Mouse (Mus musculus) liver, adult 2 months (tissue): ENCODE measurements at regions not wholly inside any gene's neighbourhood (a gene's known extent, or its start where the extent isn't known, plus 50 kb on each side); places are given as distances from the start of the nearest gene placed in this dataset.

Source experiments
- DNase-seq: peaks from one replicate; pipeline ENCODE4 v3.0.0-alpha.2; 2011; ENCODE audit warnings: low read depth, low spot score; ENCODE audit errors: extremely low read depth
- H3K27ac ChIP-seq: fragments of 200-500 bp; replicated peaks from 2 replicates; pipeline ENCODE4 v1.5.1; 2012; ENCODE audit warnings: low read depth, mild to moderate bottlenecking, control low read depth, inconsistent platforms, low read length; ENCODE audit not compliant: insufficient read depth
- H3K27me3 ChIP-seq: fragments of 200-500 bp; 2 replicates; pipeline ENCODE4 v1.6.1; 2012; ENCODE audit warnings: mild to moderate bottlenecking, moderate library complexity, low read length, inconsistent platforms; ENCODE audit not compliant: control insufficient read depth, insufficient read depth
- H3K36me3 ChIP-seq: fragments of 200-500 bp; 2 replicates; pipeline ENCODE4 v1.6.1; 2012; ENCODE audit warnings: low read length, inconsistent platforms; ENCODE audit not compliant: control insufficient read depth, insufficient read depth
- H3K4me1 ChIP-seq: fragments of 200-500 bp; 2 replicates; pipeline ENCODE4 v1.6.1; 2011; ENCODE audit warnings: low read length; ENCODE audit not compliant: control insufficient read depth, insufficient read depth
- H3K4me3 ChIP-seq: fragments of 200-500 bp; 2 replicates; pipeline ENCODE4 v1.5.1; 2011; ENCODE audit warnings: low read depth, mild to moderate bottlenecking, control low read depth, low read length, moderate library complexity; ENCODE audit not compliant: insufficient read depth
- H3K79me2 ChIP-seq: fragments of 200-500 bp; 2 replicates; pipeline ENCODE4 v1.6.1; 2012; ENCODE audit warnings: inconsistent platforms, mild to moderate bottlenecking, low read length, moderate library complexity; ENCODE audit not compliant: control insufficient read depth, insufficient read depth
- H3K9ac ChIP-seq: fragments of 200-500 bp; 2 replicates; pipeline ENCODE4 v1.6.1; 2012; ENCODE audit warnings: low read depth, mild to moderate bottlenecking, control low read depth, inconsistent platforms, low read length
- CTCF ChIP-seq: fragments of 200-500 bp; IDR thresholded peaks from 2 replicates; pipeline ENCODE4 v1.5.1; 2011; ENCODE audit warnings: low read depth, low read length, control low read depth
- POLR2A ChIP-seq: fragments of 200-500 bp; IDR thresholded peaks from 2 replicates; pipeline ENCODE4 v1.6.1; 2011; ENCODE audit warnings: low read length, control low read depth; ENCODE audit not compliant: insufficient read depth; ENCODE audit errors: extremely low read depth
- WGBS: fragments of 180-500 bp; shearing (Covaris S2); methylation state at CpG from one replicate; pipeline ENCODE4 v1.1.7; 2018; 5-methylcytosine and 5-hydroxymethylcytosine counted together

- no peak for TF ChIP-seq POLR2A
- no peak for TF ChIP-seq CTCF
- no peaks in the 10 kb centered on the region for H3K27me3 ChIP-seq
Observed at GRCm38 (mm10) chr10:15592161-15592560, 874.1 kb upstream of the Gje1 start.

GRCm38 (mm10) chr10:15586081-15586480 lies 868.1 kb upstream of the Gje1 start:
- WGBS = 68% methylated on average over 6 of the region's 6 CpGs
- DNase-seq = no peak
- no peaks in the 10 kb centered on the region for H3K4me1 ChIP-seq
- no peak overlapping the region for H3K27ac ChIP-seq
- TF ChIP-seq CTCF (no peak), POLR2A (no peak)
- H3K9ac ChIP-seq = no peak overlapping the region
- H3K4me3 ChIP-seq = no peak overlapping the region
- no peaks in the 10 kb centered on the region for H3K79me2 ChIP-seq
- no peaks in the 10 kb centered on the region for H3K27me3 ChIP-seq
- H3K36me3 ChIP-seq = no peaks in the 10 kb centered on the region

More at GRCm38 (mm10) chr10:15592161-15592560, 874.1 kb upstream of the Gje1 start:
- Histone ChIP-seq H3K4me1 (no peaks in the 10 kb centered on the region), H3K9ac (no peak overlapping the region), H3K27ac (no peak overlapping the region), H3K36me3 (no peaks in the 10 kb centered on the region), H3K4me3 (no peak overlapping the region), H3K79me2 (no peaks in the 10 kb centered on the region)
- no peak for DNase-seq

GRCm38 (mm10) chr10:15564119-15564518 lies 846.1 kb upstream of the Gje1 start:
- H3K79me2 ChIP-seq = no peaks in the 10 kb centered on the region
- no peak for TF ChIP-seq POLR2A
- no peak for TF ChIP-seq CTCF

DNA sequence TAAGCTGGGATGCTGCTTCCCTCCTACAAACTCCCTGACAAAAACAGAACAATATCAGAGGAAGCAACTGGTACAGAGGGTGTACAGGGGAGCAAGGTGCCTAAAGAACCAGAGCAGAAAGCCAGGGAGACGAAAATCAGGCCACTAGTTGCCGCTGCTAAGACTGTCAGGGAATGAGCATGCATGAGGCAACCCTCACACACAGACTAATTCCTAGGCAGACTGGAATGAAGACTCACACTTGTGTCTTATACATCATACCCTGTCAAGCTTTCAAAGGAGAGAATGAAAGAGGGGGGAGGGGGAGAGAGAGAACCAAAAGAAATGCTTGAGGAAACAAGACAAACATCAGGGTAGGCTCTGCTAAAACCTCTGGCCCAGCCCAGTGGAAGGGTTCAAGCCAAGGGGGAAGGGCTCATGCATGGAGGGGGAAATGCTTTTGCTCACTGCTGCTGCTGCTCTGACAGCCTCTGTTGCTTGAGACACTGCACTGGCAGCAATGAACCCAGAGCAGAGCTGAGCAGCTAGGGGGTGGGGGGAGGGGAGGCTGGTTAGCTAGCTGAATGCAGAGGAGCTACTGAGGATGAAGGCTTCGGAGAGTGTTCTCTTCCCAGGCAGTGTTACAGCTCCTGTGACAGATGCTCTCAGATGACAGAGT lies 835.5 kb upstream of the Gje1 start:
- Histone ChIP-seq H3K27me3 (no peaks in the 10 kb centered on the region), H3K4me1 (no peaks in the 10 kb centered on the region), H3K4me3 (no peak overlapping the region), H3K9ac (no peak overlapping the region), H3K79me2 (no peaks in the 10 kb centered on the region), H3K27ac (no peak overlapping the region), H3K36me3 (no peaks in the 10 kb centered on the region)
- TF ChIP-seq POLR2A (no peak), CTCF (no peak)
- 64% methylated on average over 3 of the region's 3 CpGs for WGBS
- no peak for DNase-seq

More at GRCm38 (mm10) chr10:15564119-15564518, 846.1 kb upstream of the Gje1 start:
- DNase-seq = no peak
- Histone ChIP-seq H3K9ac (no peak overlapping the region), H3K4me1 (no peaks in the 10 kb centered on the region), H3K4me3 (no peak overlapping the region), H3K27me3 (no peaks in the 10 kb centered on the region), H3K36me3 (no peaks in the 10 kb centered on the region), H3K27ac (no peak overlapping the region)

DNA sequence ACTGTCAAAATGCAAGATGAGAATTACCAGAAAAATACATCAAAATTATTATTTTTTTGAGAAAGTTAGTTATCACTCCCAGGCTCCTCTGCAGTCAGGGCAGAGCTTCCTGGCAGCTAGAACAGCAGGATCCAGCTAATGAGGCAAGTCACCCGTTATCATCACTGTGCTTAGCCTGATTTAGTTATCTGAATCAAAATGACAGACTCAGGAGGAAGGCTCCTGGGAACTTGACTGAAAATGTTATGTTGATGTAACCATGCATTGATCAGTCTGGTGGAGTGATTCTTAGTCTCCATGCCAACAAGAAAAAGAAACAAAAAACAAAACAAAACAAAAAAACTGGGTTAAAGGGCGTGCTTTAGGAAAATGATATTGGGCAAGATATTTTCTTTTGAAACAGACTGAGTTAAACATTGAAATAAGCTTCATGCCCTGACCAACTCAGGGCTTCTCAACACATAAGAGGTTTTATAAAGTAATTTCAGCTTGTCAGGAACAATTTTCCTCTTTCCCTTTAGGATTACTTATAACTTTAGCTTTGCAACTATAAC lies 823.9 kb upstream of the Gje1 start:
- Histone ChIP-seq H3K27ac (no peak overlapping the region), H3K36me3 (no peaks in the 10 kb centered on the region), H3K4me3 (no peak overlapping the region), H3K27me3 (no peaks in the 10 kb centered on the region), H3K9ac (no peak overlapping the region), H3K4me1 (peaks cover 4% of the 10 kb centered on the region), H3K79me2 (no peaks in the 10 kb centered on the region)
- WGBS = 13% methylated on average over 2 of the region's 2 CpGs
- no peak for TF ChIP-seq POLR2A
- TF ChIP-seq CTCF = no peak
- DNase-seq = peak; percentile 77

DNA sequence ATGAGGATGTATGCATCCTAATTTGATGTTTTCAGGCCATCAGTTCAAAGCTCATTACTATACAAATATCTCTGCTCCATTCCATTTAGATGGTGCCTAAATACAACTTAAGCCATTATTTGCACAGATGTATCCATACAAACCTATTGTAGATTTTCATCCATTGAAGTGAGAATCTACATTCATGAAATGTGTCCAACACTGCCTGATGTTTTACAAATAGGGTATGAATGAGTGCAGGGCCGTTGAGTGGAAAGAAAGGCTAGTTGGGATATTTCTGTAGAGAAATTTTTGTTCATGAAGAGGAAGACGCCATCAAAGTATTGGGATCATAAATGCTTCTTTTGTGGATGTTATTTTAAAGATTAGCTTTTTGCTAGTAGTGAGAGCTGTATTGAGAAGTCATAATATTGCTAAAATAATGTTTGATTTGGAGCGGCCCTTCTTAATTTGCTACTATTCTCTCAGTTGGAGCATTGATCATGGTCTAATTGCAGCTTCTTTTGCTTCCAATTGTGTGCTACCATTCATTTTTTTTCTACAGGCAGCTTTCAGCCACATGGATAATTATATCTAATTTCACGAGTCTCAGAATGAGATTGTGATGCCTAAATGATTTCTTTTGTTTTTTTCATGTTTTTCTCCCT lies 822.9 kb upstream of the Gje1 start:
- H3K4me3 ChIP-seq = no peak overlapping the region
- H3K36me3 ChIP-seq = no peaks in the 10 kb centered on the region
- H3K4me1 ChIP-seq = peaks cover 4% of the 10 kb centered on the region
- TF ChIP-seq POLR2A (no peak), CTCF (no peak)
- H3K27me3 ChIP-seq = no peaks in the 10 kb centered on the region
- H3K79me2 ChIP-seq = no peaks in the 10 kb centered on the region
- DNase-seq = no peak
- no peak overlapping the region for H3K9ac ChIP-seq
- WGBS = 85% methylated on average over 4 of the region's 4 CpGs
- no peak overlapping the region for H3K27ac ChIP-seq
